Mouse (Mus musculus): ENCODE measurements around the gene Aar2. TPM values are rescaled to one million over a fixed set of nuclear protein-coding genes. Genes with fewer than 3 reads are reported as not detected.

Aar2 gene
- 10 to 100 TPM; 24.7 to 27.8 TPM for polyA plus RNA-seq (2017; shearing (Covaris generic))

GRCm38 (mm10) chr2:156547123-156547891 lies at the start of gene Aar2:
TSS of gene Aar2 (plus strand) at chr2:156547584.

DNA sequence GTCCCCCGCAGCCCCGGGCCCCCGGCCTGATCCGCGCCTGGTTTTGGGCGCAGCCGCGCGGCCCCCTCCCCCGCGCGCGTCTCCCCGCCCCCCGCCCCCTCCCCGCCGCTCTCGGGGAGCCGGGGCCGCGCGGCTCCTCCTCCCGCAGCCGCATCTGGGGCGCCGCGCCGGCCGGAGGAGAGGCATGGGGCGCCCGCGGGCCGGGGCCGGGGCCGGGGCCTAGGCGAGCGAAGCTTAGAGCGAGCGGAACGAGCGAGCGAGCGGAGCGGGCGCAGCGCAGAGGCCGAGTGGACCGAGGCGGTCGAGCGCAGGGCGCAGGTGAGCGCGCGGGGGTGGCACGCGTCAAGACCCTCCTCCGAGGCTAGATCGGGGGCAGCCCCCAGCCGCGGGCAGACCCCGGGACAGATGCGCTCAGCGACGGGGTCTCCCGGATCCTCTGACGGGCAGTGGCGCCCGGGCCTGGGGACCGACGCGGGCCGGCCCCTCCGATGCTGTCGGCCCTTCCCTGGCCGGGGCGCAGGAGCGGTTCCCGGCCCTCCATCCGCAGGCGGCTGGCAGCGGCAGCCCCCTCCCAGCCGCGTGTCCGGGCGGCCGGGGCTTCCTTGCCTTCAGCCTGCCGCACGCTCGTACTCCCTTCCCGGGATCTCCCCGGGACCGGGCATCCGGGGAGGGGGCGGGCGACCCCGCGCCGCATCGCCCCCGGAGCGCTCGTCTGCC lies 66.3 kb downstream of the Aar2 start, which contains the start of gene Dlgap4:
Dlgap4 (plus strand) TSS at position 165 of the 717 bp plus-strand sequence.

Other genes starting within 250 kb of the Aar2 start
- gene Cnbd2, start 235.3 kb upstream of the Aar2 start, polyA plus RNA-seq (2017; shearing (Covaris generic)): 1 to 10 TPM; 3.8 to 4.1 TPM
- 100 to 1,000 TPM; 151 to 181 TPM for gene Scand1, start 234.9 kb upstream of the Aar2 start, polyA plus RNA-seq (2017; shearing (Covaris generic))
- under 1 TPM; 0.33 to 0.77 TPM for gene Epb41l1, start 126.7 kb upstream of the Aar2 start, polyA plus RNA-seq (2017; shearing (Covaris generic))
- gene Dlgap4, start 66.1 kb downstream of the Aar2 start, polyA plus RNA-seq (2017; shearing (Covaris generic)): 10 to 100 TPM; 80.8 to 87.0 TPM
- 1 to 10 TPM in 1 of 2 experiments, not detected in 1; 1.2 TPM for gene Myl9, start 227.8 kb downstream of the Aar2 start, polyA plus RNA-seq (2017; shearing (Covaris generic))